Mouse (Mus musculus) liver, postnatal 0 days (tissue): ENCODE measurements around the gene Fcer1g.

Experiments
- CTCF ChIP-seq: sonication (generic); IDR thresholded peaks from 2 replicates; pipeline ENCODE4 v1.5.1; 2016; ENCODE audit warnings: antibody characterized with exemption, low read depth
- EP300 ChIP-seq: IDR thresholded peaks from 2 replicates; pipeline ENCODE4 v1.6.1; 2016; ENCODE audit warnings: antibody characterized with exemption, low read depth, mild to moderate bottlenecking

- peak; percentile 94 for TF ChIP-seq CTCF
- TF ChIP-seq EP300, result no peak
These were observed 47.4 kb upstream of the Fcer1g start for GRCm38 (mm10) chr1:171281528-171281923.
